Mouse (Mus musculus) skeletal muscle tissue, postnatal 0 days (tissue): Measurements from ENCODE around the gene Ugp2. TPM values are rescaled to one million over a fixed set of nuclear protein-coding genes. Genes with fewer than 3 reads are reported as not detected.
A peak's percentile ranks its signal among the peaks of the same experiment; 100 is the strongest.

Source experiments
- microRNA counts: library from miRNA; unstranded; fragments of <30 nt; microRNA quantifications from one replicate; lab custom pipeline; 2015
- microRNA-seq, 2 experiments: library from miRNA; unstranded; fragments of <30 nt; microRNA quantifications; one replicate each; pipeline ENCODE4; 2016
- polyA plus RNA-seq: library from polyadenylated mRNA; unstranded; fragments of >200 nt; fragmentation: Nextera tagmentation; extraction: Ambion mirVana; gene quantifications from 2 replicates; pipeline ENCODE4 v1.2.1, GENCODE M21; 2015

The Ugp2 gene
- polyA plus RNA-seq, result 417 and 457 TPM in 2 replicates

GRCm38 (mm10) chr11:21371122-21371806, at the start of gene Ugp2:
TSS of gene Ugp2 (minus strand) at chr11:21371201.

MicroRNA genes within 50 kb of the gene (microRNA counts, 519-probe panel; counts per million panel counts)
- 296 counts per million, percentile 58 among the panel's probes with 10 or more counts for microRNA mmu-miR-1933-3p (lab: Ali Mortazavi, UCI)
- microRNA mmu-miR-1933-5p (lab: Ali Mortazavi, UCI), result 296 counts per million, percentile 58 among the panel's probes with 10 or more counts

Small RNA genes lying within 50 kb of the gene (microRNA-seq; reads per million reads assigned to microRNA genes)
- gene Mir1933, result 0.51 to 1.1 reads per million in 2 experiments

Other genes with a start within 250 kb of the Ugp2 start
- gene Vps54, start 131.9 kb downstream of the Ugp2 start, polyA plus RNA-seq, result 5.0 and 6.0 TPM in 2 replicates
- gene Wdpcp, start 201.0 kb upstream of the Ugp2 start, polyA plus RNA-seq, result 2.3 and 3.2 TPM in 2 replicates
- gene Mdh1, start 201.2 kb upstream of the Ugp2 start, polyA plus RNA-seq, result 929 and 992 TPM in 2 replicates